Mouse (Mus musculus) small intestine, adult 2 months (tissue): ENCODE results near the gene Rest.

Experiments
- CTCF ChIP-seq: fragments of 200-500 bp; IDR thresholded peaks from 2 replicates; pipeline ENCODE4 v1.5.1; 2012; ENCODE audit warnings: low read depth, mild to moderate bottlenecking, control low read depth, inconsistent platforms, low read length, moderate library complexity, mixed read lengths; ENCODE audit not compliant: insufficient replicate concordance, insufficient read length; ENCODE audit errors: extremely low read depth
- POLR2A ChIP-seq: fragments of 200-500 bp; IDR thresholded peaks from 2 replicates; pipeline ENCODE4 v1.6.1; 2012; ENCODE audit warnings: low read depth, mild to moderate bottlenecking, control low read depth, inconsistent platforms, low read length, moderate library complexity

- TF ChIP-seq CTCF: peak; percentile 33; the same call in 1 of the 2 replicates
- TF ChIP-seq POLR2A: no peak
These were observed 48.1 kb upstream of the Rest start for GRCm38 (mm10) chr5:77217211-77217610.
